Mouse (Mus musculus) megakaryocyte progenitor cell, adult 5-6 weeks (primary cell): ENCODE results near the gene Aox2. TPM values are rescaled to one million over a fixed set of nuclear protein-coding genes. Genes with fewer than 3 reads are reported as not detected.
A peak's percentile ranks its signal among the peaks of the same experiment; 100 is the strongest.
"Not testable (repeated sequence)": the region's sequence is repeated elsewhere in the genome, so short reads cannot be mapped to it uniquely, and the experiment has no call there.

ENCODE experiments used
- ATAC-seq: replicated peaks from 2 replicates; pipeline ENCODE4 v1.8.0; 2016; ENCODE audit warnings: mild to moderate bottlenecking, moderate TSS enrichment, inconsistent platforms; ENCODE audit not compliant: poor library complexity
- total RNA-seq, 2 experiments: library from RNA; stranded (forward) in 1 of 2; stranded (reverse) in 1 of 2; fragments of 157-497, 149-512 nt in 1 of 2; fragments of 200-1000 nt in 1 of 2; gene quantifications; 2 replicates each; pipeline versions ENCODE4 v1.2.3 to v1.2.4; 2015 to 2017

Aox2 gene
- total RNA-seq, 2 experiments from 2014 or later: not detected

DNA sequence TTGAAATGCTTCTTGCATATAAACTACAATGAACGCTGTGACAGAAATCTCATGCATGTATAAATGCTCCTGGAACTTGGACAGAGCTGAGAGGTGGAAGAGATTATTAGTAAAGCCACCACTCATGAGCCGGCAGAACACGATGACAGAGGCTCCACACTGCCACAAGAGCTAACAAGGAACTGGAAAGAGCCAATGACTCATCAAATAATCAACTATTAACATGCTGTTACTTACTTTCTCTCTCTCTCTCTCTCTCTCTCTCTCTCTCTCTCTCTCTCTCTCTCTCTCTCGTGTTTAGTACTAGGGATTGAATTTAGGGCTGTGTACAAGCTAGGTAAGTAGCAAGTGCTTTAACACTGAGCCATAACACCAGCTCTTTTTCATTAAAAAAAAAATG lies 65.7 kb downstream of the Aox2 start:
- peak; percentile 64 for ATAC-seq

DNA sequence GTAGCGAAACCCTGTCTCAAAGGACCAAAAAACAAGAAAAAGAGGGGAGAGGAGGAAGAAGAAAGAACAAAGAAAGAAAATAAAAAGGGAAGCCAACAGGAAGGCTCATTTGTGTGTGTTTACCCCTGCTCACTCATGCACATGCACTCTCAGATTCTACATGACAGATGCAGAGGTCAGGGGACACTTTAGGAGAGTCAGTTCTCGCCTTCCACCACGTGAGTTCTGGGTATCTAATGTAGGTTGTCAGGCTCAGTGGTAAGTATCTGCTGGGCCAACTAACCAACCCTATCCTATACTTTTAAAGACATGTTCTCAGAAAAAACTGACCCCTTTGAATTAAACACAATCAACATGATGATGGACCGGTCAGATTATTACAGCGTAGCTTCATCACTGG lies 66.4 kb downstream of the Aox2 start:
- no peak for ATAC-seq

GRCm38 (mm10) chr1:58346159-58346558 lies 68.0 kb downstream of the Aox2 start:
- no peak for ATAC-seq

DNA sequence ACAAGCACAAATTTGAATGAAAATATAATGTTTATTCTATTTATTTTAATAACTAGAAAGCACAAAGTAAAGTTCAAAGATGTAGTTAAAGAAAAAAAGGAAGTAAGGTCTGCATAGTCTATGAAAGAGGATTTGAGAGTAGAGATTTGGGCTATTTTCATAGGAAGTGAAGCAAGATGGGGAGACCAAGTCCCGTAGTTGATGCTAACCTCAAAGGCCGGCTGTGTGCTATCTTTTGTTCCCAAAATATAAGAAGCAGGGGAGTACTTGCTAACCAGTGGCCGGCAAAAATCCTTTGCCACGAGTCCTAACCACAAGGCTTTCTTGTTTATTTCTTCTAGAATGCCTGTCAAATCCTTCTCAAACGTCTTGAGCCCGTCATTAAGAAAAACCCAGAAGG lies 70.6 kb downstream of the Aox2 start:
- peak; percentile 88 for ATAC-seq

DNA sequence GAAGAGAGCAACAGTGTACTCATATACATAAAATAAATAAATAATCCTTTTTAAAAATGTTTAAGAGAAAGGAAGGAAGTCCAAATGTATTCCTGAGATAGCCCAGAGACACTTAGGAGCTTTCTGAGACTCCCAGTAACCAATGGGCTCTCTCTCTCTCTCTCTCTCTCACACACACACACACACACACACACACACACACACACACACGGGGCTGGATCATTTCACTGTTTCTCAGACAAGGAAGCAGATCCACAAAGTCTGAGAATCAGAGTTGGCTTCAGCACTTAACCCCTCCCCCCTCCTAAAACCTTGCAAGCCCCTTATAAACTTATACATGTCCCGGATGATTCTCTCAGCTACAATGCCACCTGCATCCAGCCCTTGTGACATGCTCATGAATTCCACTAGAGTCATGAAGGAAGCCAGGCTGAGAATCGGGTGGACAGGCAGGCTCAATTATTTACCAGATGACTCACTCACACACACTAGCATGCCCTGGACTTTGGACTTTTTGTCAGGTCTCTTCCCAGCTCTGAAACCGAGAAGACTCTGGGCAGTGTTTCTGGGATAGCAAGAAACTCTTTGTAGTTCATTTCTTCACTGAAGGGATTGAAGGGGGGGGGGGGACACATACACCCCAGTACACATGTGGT lies 75.2 kb downstream of the Aox2 start:
- ATAC-seq: no peak

DNA sequence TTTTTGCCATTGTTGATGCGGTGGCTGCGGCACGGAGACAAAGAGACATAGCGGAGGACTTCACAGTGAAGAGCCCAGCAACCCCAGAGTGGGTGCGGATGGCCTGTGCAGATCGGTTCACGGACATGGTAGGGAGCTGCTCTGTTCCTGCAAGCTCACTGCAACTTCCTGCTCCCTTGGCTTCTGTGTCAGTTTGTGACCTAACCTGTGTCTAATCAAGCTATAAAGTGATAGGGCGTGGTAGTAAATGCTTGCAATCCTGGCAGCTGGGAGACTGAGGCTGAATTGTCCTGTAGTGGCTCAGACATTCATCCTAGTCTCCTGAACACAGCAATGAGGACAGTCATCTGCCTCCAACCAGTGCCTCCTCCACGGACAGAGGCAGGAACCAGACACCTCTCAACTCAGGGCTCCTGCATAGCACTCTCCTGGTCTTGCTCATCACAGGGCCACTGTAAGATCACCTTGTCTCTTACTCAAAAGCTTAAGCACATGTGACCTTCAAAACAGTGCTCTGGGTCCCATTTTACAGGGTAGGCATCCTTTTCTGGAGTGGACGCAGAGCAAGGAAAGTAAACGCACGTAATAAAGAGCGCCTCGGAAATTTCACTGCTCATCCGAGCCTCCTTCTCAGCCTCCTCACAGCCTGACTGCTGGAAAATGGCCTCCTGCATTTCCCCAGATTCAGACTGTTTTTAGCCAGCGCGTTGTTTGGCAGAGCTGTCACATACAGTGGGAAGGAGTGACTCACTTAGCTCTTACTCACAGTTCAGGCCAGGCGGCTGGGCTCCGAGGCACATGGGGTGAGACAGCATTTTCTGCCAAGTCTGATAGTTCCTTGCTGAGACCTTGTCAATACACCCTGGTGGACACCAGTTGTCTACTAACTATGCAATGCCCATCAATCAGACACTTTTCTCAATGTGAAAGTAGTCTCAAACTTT lies 81.1 kb downstream of the Aox2 start:
- ATAC-seq: peak; percentile 94

GRCm38 (mm10) chr1:58362296-58362695 lies 84.2 kb downstream of the Aox2 start:
- ATAC-seq: no peak

GRCm38 (mm10) chr1:58364551-58364950 lies 86.4 kb downstream of the Aox2 start:
- ATAC-seq: no peak

GRCm38 (mm10) chr1:58365829-58366228 lies 87.7 kb downstream of the Aox2 start:
- no peak for ATAC-seq

DNA sequence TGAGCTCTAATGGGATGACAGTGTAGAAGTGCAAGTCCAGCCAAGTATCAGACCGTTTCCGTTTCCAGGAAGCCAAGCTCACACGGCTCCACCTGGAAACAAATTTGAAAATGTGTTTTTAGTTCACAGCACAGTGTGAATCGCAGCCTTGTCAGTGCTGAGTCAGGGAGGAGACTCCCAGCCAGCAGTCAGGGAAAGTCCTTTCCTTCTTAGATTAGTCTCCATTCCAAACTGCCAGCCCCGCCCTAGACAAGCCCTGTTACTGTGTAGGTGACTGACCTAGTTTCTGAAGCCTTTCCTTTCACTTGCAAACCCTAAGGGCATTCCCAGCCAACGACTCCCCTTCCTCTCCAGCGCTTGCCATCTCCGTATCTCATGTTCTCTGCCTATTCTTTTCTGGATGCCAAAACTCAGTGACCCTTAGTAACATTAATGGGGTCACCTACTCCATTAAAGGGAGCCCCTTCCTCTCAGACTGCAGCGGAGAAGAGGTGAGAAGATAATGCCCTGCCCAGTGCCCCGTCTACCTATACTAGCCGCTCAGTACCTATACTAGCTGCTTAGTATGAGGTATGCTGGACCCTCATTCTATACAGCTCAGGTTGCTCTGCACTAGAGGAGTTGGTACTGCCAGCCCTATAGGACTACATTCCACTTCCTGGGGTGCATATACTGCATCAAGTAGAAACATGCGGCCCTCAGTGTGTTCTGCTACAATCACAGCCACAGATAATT lies 88.8 kb downstream of the Aox2 start:
- no peak for ATAC-seq

DNA sequence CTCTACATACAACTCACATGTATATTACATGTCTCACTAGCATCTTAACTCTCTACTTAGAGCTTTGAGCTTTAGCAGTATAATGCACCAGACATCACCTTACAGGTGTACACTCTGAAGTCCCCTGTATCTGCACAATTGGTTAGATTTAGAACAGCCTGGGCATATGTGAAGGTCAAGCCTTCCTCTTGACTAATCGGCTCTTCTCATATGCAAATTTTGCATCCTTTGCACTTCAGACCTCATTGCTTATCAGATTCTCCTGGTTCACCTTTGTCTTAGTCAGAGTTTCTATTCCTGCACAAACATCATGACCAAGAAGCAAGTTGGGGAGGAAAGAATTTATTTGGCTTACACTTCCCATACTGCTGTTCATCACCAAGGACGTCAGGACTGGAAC lies 91.6 kb downstream of the Aox2 start:
- no peak for ATAC-seq

DNA sequence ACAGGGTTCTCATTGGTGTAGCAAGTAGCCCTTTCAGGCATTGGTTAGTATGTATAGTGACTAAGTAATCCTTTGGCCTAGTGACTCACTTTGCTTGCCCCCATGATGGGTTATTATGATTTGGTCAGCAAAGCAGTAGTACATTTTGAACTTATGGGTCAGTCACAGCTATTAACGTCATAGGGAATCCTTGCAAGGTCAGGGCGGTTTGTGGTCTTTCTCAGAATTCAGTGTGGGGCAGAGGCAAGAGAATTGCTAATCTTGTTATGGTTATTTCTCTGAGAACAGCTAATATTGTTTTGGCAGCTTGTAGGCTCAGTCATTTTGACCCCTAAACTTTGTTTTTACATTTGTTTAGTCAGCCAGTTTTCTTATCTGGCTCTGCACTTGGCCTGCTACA lies 96.1 kb downstream of the Aox2 start:
- ATAC-seq: not testable (repeated sequence)

GRCm38 (mm10) chr1:58375574-58376147 lies 97.5 kb downstream of the Aox2 start:
- ATAC-seq: no peak

GRCm38 (mm10) chr1:58382586-58383281 lies 104.6 kb downstream of the Aox2 start:
- no peak for ATAC-seq

DNA sequence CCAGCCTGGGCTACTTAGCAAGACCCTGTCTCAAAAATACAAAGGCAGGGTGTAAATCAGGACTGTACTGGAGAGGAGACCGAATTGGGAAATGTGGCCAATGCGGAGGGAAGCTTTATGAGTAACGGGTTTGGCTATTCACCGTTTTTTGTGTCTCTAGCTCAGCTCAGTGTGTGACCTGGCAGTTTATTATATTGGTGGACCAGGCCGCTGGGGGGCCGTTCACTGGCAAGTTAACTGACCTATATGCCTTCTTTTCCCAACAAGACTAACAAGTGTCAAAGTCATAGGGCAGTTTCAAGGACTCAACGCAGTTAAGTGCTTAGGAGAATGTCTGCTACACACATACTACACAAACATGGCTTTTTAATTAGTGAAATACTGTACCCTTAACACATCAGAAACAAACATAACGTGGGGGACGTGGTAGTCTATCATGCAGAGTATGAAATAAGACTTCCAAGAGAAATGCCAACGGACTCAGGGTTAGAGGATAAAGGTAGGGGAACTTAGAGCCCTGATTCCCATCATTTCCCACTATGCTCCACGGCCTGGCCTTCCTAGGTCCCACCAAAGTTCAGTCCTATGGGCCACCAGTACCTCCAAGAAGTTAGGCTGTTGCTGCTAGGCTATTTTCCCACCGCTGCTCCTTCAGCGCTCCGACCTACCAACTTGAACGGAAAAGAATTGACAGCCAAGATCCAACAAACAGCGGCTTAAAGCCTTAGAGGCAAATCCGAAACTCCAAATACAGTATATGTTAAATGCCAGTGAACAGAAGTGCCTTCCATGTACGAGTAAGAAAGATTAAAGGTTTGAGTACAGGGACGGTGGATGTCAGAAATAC lies 113.5 kb downstream of the Aox2 start:
- no peak for ATAC-seq

DNA sequence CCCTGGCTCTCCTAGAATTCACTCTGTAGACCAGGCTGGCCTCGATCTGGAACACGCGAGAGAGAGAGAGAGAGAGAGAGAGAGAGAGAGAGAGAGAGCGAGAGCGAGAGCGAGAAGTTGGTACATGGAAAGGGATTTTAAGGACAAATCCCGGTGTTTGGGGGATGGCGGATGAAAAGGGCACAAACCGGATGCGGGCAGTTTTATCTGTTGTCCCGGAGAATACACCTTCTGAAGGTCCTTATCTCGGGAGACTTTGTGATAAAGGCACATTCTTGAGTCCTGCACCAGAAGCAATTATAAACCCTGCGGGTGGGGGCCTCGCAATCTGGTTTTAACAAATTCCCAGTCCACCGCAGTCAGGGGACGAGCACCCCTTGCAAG lies 114.1 kb downstream of the Aox2 start:
- peak; percentile 18 for ATAC-seq

- peak; percentile 87 for ATAC-seq
These were observed 114.6 kb downstream of the Aox2 start, which contains the start of gene Bzw1 for GRCm38 (mm10) chr1:58392652-58393283. Bzw1 (plus strand) TSS chr1:58392898.

DNA sequence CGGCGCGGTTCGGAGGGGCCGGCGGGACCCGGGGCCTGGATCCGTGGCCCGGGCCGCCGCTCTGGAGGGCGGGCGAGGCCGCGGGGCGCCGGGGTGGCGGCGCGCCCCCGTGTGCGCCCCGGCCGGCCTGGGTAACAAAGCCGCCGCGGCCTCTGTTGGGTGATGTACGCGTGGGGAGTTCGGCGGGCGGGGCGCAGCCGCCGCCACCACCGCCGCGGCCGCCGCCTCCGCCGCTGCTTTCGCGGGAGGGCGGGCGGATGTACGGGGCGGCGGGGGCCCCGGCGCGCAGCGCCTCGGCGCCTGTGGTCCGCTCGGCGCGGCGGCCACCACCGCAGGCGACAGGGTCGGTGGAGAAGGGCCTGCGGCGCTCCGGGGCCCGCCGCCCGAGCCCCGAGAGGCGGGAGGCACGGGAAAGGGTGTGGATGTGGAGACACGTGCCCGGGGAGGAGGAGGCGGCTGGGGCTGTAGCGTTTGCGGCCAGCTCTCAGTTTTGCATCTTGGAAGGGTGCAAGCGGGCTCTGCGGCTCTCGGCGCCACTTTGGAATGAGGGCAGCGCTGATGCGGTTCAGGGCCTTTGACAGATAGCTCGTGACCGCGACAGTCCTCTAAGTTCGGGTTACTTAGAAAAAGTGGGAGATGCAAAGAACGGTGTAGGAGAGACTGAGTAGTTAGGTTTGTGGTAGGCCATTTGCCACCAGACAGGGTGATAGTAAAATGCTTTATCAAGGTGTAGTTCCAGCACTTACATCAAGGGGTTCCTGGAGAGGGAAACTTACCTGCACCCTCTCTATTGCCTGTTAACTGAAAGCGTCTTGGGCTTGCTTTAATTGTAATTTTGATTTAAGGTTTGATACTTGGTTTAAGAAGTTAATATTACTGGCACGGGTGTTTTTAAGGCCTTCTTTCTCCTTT lies 115.4 kb downstream of the Aox2 start:
- peak; percentile 45 for ATAC-seq
